Mouse (Mus musculus): Measurements from ENCODE around the gene 2510039O18Rik.

2510039O18Rik gene

GRCm38 (mm10) chr4:147937486-147937885, 3.2 kb upstream of the 2510039O18Rik start:
- DNase-seq, result no peak

GRCm38 (mm10) chr4:147938148-147939096, 2.3 kb upstream of the 2510039O18Rik start:
- DNase-seq, result no peak

- no peak for DNase-seq
Observed at GRCm38 (mm10) chr4:147940111-147940510, 584 bp upstream of the 2510039O18Rik start.

- DNase-seq, result no peak
Observed at GRCm38 (mm10) chr4:147941045-147942020, 638 bp downstream of the 2510039O18Rik start.

- DNase-seq, result no peak
Observed at GRCm38 (mm10) chr4:147943005-147943404, 2.3 kb downstream of the 2510039O18Rik start.

GRCm38 (mm10) chr4:147947511-147947910, 6.8 kb downstream of the 2510039O18Rik start:
- no peak for DNase-seq

GRCm38 (mm10) chr4:147953590-147953989, 12.9 kb downstream of the 2510039O18Rik start:
- no peak for DNase-seq

- DNase-seq, result no peak
Observed at GRCm38 (mm10) chr4:147957141-147957540, 16.4 kb downstream of the 2510039O18Rik start.

GRCm38 (mm10) chr4:147959881-147960831, 19.5 kb downstream of the 2510039O18Rik start:
- DNase-seq, result no peak

- DNase-seq, result no peak
Observed at GRCm38 (mm10) chr4:147962781-147963180, 22.1 kb downstream of the 2510039O18Rik start.

- DNase-seq, result no peak
Observed at GRCm38 (mm10) chr4:147963623-147964022, 22.9 kb downstream of the 2510039O18Rik start.

- DNase-seq, result no peak
Observed at GRCm38 (mm10) chr4:147965712-147966111, 25.0 kb downstream of the 2510039O18Rik start.

- DNase-seq, result no peak
Observed at GRCm38 (mm10) chr4:147968816-147969215, 28.1 kb downstream of the 2510039O18Rik start.

GRCm38 (mm10) chr4:147969337-147969736, 28.6 kb downstream of the 2510039O18Rik start:
- DNase-seq, result no peak

GRCm38 (mm10) chr4:147976237-147976636, 35.5 kb downstream of the 2510039O18Rik start:
- DNase-seq, result no peak

GRCm38 (mm10) chr4:147977726-147978125, 37.0 kb downstream of the 2510039O18Rik start:
- DNase-seq, result no peak

- no peak for DNase-seq
Observed at GRCm38 (mm10) chr4:147978391-147978790, 37.7 kb downstream of the 2510039O18Rik start.

- DNase-seq, result no peak
Observed at GRCm38 (mm10) chr4:147979441-147979860, 38.8 kb downstream of the 2510039O18Rik start.

- DNase-seq, result no peak
Observed at GRCm38 (mm10) chr4:147985205-147986132, 44.8 kb downstream of the 2510039O18Rik start, which contains the start of gene Nppb. Gene Nppb, plus strand, starts transcription at chr4:147985788.

GRCm38 (mm10) chr4:147993571-147994095, 52.9 kb downstream of the 2510039O18Rik start:
- DNase-seq, result no peak
